Mouse (Mus musculus) gastrocnemius, adult 8-10 months (tissue): Measurements from ENCODE around the gene Cep128. TPM values are rescaled to one million over a fixed set of nuclear protein-coding genes. Genes with fewer than 3 reads are reported as not detected.

ENCODE experiments used
- DNase-seq, 2 experiments: peaks; one replicate each; pipeline ENCODE4 v3.0.0; 2022; ENCODE audit warnings: low spot score in 2 of 2
- total RNA-seq, 4 experiments: library from RNA; stranded (reverse); gene quantifications; 2 replicates each; pipeline ENCODE4 v1.2.4; 2022

Gene Cep128
- total RNA-seq, 4 experiments from 2014 or later: 0.51 to 1.1 (median 0.84) TPM

DNA sequence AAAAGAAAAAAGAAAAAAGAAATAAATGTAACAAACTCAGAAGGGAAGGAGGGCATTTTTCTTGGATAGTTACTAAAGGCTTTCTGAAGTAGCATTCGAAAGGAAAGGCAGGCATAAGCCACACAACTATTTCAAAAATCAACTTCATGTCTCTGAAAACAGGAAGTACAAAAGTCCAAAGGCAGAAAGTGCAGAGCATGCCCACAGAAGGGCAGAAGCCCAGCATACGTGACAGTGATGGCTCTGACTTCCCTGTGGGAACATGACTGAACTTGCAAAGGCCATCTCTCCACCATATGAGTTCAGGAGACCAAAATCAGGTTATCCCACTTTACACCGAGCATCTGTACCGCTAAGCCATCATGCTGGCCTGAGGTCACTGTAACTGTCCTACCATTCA lies 71.6 kb downstream of the Cep128 start:
- no peak for DNase-seq

DNA sequence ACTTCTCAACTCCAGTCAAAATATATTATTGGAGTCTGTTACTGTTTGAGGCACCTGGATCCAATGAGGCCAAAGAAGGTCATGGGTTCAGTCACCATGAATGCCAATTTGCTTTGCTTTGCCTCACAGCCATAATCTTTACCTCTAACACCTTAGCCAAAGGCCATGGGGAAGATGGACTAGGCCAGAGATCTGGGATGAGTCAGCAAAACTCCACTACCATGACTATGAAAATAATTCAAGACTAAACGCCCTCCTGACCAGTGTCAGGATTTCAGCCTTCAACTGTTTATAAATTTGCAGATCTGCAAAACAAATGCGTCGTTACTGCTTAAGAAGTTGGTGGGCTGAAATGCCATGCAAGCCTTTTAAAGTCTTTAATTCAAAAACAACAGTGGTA lies 76.5 kb downstream of the Cep128 start:
- DNase-seq: no peak

DNA sequence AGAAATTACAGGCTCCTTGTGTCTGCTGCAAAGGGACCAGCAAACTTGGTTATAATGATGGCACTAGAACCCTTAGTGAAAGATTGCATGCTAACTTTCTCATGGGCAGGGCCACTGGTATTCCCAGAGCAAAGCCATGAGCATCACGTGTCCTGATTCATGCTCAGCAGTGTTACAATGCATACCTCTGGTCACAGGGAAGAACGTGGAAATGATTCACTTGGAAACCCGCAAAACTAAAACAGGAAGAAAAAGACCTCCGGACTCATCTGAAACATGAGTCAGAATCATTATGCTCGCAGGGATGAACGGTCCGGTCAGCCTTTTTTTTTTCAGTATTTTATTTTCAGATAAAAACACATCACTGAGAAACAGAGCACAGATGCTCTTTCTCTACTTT lies 78.4 kb downstream of the Cep128 start:
- no peak for DNase-seq

DNA sequence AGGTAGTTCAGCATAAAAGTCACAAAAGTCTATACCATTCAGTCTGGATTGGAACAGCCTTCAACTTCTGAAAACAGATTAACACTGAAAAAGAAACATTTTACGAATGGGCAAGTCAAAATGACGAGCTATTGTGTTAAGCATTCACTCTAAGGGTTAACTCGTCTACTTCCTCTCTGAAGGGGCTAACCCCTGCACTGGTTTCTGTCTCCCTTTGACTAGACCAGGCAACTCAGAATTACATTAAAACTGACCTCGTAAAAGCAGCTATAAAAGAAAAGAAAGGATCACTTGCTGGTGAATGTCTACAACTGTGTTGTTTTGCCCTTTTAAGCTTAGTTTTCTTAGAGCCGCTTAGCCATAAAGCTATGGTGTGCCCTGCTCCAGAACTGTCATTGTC lies 79.2 kb downstream of the Cep128 start:
- no peak for DNase-seq

DNA sequence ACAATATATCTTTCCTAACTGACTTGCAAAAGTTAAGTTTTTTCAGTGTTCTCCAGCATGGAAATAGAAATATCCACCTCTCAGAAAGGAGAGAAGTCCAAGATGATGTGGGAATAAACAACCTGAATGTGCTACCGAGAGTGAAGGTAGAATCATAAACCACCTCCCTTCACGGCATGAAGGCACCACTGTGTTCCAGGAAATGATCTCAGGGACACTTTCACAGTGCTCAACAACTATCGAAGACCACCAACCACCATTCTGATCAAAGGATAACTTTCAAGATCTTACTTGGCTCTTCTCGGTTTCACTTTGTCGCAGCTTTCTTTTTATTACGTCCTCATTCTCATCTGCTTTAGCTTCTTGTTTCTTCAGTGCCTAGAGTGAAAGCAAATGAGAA lies 85.5 kb downstream of the Cep128 start:
- no peak for DNase-seq

DNA sequence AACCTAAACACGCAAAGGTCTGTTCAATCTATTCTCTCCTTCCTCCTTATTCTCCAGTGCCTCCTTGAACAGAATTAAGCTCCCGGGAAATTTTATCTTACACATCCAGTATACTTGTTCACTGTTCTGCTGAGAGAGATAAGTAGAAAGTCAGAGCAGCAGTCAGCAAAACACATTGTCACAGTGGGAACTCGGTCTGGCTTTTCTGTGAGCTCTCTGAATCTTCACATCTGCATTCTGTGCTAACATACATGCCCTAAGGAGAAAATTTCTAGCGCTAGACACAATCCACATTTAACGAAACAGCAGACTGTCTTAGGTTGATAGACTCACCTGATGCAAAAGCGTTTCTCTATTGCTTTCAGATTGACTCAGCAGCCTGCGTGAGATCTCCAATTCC lies 88.3 kb downstream of the Cep128 start:
- no peak for DNase-seq

DNA sequence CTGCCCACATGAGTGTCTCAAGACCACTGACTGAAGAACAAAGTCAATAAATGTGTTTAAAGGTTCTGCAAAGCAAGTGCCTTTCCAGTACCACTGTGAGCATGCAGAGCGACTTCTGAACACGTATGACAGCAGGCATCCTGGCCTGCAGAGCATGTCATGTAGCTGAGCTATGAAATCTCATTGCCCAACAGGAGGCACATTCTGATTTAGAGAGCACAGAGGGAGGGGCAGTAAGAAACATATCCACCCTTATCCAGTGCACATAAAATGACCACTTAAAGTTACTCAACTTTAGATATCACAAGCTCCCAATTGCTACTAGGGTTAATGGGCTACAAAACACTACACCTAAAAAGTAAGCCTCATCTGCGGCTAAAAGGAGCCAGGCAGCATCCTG lies 88.8 kb downstream of the Cep128 start:
- DNase-seq: no peak

DNA sequence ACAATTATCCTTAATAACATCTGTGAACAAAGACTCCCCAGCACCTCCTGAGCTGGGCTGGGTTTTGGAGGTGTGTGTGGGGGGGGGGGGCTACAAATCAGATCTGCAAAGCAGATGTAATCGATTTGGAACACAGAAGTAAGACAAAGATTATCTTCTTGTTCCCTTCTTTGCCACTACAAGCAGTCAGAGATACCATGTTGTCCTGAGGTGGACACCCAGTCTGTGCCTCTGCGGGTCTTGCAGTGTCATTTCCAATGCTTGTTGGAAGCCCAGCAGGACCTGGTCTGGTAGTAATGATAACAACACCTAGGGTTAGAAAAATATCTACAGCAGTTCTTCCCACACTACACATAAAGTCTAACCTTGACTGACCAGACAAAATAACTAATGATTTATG lies 110.3 kb downstream of the Cep128 start:
- DNase-seq: no peak

DNA sequence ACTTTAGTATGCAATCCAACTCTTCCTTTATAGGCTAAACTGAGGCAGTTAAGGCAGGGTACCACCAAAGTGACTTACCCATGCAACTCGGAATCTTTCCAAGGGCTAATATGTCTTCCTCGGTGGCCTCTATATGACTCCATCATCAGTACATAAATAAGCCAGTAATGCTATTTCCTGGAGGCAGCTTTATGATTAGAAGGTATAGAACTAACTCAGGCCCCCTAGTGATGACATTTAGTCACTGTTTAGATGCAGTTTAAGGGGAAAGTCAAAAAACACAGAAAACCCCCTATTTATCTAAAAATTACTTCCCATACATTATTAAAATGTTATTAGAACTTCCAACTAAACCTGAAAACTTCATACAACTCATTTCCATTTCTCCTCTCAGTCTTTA lies 114.6 kb downstream of the Cep128 start:
- no peak for DNase-seq

DNA sequence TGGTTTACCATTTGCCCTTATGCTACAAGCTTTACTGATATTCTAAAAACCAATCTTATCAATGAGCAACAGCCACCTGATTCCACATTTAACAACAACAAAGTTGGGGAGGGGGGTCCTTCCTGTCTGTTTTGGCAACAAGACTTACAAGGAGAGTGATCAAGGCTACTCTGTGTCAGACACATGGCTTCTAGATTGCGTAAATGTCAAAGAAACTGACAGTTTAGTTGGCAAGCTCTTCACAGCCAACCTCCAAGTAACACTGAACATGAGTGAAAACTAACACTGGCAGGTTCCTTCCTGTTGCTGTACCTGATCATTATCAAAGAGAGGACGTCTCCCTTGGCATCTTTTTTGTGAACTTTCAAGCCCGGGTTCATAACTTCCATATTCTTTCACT lies 115.2 kb downstream of the Cep128 start:
- DNase-seq: no peak

DNA sequence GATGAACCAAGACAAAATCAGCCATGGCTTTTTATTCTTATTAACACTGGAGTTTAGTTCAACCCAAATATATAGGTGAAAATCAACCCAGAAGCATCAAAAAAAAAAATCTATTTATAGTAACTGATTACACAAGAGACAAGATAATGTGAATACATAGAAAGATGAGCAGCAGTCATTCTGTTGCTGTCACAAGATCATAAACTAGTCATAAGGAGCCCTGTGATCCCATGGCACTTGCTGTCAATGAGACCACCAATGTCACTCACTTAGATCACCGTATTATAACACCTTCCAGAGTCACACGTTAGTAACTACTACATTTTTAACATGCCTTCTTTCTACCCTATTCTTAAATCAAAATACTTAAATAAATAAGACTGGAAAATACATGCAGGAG lies 118.2 kb downstream of the Cep128 start:
- no peak for DNase-seq

DNA sequence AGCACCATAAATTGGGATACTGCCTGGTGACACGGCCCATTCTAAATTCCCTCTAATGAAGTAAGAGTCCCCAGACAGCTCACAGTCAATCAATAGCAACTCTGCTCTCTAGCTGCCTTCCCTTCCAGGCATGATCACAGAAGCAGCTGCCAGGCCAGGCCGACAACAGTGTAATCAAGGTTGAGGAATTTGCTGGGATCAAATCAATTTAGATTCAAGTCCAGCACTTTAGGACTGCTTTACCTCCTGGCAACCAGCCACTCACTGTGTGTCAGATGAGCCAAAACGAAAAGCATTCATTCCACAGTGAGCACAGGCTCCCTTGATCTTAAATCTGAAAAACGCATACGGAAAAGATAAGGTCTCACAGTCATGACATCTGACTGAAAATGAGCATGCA lies 118.7 kb downstream of the Cep128 start:
- no peak for DNase-seq

DNA sequence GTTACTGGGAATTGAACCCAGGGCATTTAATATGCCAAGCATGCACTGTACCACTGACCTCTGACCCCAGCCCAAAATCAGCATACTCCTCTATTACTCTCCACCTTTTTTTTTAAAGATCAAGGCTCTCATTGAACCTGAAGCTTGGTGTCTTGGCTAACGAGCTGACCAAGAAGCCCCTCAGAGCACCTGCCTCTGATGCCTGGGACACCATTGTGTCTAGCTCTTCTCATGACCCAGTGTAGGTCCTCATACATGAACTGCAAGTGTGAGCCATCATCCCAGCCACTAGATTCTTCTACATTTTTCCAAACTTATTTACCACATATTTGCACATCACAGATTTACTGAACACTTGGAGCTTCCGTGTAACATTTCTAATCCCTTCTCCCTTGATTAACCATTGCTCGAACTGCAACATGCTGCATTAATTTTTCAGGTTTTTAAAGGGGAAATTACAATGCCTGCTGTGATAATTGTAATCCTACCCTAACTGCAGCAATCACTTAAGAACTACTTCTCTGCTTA lies 119.3 kb downstream of the Cep128 start:
- DNase-seq: no peak

DNA sequence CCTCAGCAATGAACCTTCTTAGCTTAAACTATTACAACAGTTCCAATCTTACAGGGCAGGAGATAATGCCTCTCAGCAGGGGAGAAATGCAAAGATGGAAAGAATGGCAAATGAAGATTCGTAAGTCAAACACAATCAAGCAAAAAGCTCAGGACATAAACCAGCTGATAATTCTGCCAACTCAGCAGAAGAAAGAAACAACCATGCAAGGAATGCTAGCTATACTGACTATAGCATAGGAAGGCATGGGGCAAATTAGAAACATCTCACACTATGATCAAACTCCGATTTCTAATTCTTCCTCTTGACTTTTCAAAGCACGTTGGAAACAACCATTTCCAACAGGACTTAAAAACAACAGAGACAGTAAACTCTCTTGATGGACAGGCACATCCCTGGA lies 120.5 kb downstream of the Cep128 start:
- no peak for DNase-seq

DNA sequence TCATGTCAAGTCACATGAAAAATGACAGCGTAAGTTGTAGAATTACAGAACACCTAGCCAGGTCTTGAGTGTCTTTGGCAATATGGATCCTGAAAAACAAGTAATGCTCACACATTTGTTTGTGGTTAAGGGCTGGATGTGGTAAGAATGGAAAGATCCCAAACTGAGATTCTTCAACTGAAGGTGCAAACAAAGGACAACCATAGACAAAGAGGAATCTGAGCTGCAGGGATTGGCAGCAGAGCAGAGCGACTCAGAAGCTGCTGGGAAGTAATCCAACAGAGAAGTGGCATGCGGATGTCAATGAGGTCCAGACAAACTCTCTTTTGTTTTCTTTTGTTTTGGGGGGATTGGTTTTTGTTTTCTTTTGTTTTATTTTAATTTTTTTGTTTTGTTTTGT lies 121.4 kb downstream of the Cep128 start:
- DNase-seq: no peak

DNA sequence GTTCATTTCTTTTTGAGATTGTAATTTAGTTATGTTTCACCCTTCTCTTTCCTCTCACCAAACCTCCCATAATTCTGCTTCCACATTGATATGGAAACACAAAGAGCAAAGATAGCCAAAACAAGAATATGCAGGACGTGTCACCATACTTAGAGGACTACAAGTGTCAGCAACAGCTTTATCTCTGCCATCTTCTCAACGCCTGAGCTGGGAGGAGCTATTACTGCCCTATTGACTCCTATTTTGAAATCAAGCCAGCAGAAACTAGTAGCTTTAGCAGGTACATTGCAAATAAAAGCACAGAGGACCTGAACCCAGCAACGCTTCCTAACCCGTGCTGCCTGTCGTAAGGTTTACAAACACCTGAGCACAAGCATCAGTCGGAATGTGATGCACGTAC lies 127.9 kb downstream of the Cep128 start:
- no peak for DNase-seq

DNA sequence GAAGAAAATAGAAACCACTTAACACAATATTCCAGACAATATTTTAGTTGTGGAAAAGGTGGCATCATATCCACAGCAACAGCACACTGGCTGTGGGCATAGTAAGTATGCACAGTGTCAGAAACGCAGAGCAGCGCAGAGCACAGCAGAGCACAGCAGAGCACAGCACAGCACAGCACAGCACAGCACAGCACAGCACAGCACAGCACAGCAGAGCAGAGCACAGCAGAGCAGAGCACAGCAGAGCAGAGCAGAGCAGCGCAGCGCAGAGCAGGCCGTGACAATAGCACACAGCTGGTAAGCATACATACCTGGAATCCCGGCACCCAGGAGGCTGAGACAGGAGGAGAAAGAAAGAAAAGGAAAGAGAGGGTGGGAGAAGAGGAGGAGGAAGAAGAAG lies 129.4 kb downstream of the Cep128 start:
- no peak for DNase-seq

DNA sequence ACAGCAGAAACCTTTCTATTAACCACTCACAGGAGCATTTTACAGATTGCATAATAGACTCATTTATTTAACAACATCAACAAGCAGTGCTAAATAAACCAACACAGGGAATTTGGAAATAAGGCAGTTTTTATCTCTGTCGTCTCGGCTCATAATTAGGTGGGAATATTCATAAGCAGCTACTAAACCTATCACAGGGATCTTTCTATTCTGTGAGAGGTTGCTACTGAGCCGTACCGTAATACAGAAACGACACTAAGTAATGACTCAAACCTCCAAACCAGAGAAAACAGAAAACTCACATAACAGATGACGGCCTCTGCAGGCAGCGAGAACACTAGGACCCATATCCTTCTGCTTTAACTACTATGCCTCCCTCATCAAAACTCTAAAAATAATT lies 163.6 kb downstream of the Cep128 start:
- DNase-seq: no peak

DNA sequence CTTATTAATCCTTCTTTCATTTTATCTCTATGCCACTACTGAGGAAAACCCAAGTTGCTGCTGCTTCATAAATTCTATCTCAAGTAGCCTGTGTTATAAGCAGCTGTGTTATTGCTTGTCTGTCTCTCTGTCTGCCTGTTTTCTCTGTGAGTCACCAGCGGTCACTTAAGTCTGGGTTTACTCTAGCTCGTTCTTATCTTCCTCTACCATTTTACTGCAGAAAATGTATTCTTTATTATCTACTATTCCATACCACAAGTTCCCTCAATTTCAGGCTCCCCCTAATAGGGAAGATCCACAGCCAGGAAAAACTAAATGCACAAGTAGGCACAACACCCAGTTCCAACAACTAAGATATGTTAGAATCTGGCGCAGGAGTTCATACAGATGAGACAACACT lies 178.7 kb downstream of the Cep128 start:
- no peak for DNase-seq

DNA sequence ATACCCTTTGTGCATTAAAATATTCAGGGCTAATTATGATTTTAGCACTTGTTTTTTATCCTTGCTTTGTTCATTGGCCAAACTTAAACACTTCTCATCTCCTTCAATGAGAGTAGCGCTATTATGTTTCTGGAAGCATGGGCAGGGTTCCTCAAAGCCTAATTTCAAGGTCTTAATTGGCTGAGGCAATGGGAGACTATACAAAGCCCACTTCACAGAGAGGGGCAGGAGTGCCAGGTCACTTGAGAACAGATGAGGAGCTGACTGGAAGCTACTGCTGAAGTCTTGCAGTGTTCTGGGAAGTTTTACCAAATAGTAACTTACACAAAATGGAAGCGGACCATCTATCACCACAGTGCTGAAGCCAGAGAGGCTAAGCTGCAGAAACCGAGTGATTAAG lies 179.9 kb downstream of the Cep128 start:
- DNase-seq: no peak

DNA sequence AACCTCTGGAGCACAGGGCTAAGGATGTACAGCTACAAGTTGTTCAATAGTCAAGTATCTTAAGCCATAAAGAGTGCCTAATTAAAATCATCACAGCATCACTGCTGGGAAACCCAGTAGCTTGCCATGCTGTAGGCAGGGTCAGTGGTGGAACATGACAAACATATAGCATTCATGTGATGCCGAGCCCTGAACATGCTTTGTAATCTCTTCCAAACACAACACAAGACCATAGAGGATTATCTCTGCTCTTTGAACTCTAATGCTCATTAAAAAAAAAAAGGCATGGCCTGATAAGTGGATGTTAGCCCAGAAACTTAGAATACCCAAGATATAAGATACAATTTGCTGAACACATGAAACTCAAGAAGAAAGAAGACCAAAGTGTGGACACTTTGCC lies 181.7 kb downstream of the Cep128 start:
- DNase-seq: no peak

DNA sequence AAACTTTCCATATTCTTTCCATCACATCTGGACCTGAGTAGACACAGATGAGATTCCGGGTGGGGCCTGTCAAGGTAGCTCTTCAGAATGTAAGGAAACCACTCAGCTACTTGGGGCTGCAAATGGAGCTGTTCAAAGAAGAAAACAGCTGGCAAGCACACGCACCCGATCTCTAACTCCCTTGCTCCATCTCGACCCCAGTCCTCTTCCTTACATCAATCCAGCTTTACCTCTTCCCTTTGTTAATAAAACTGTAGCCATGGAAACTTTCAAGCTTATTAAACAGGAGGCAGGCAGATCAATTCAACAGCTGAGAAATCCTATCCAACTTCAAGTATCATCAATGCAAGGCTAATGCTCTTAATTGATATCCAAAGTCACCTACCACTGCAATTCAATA lies 195.1 kb downstream of the Cep128 start:
- no peak for DNase-seq

DNA sequence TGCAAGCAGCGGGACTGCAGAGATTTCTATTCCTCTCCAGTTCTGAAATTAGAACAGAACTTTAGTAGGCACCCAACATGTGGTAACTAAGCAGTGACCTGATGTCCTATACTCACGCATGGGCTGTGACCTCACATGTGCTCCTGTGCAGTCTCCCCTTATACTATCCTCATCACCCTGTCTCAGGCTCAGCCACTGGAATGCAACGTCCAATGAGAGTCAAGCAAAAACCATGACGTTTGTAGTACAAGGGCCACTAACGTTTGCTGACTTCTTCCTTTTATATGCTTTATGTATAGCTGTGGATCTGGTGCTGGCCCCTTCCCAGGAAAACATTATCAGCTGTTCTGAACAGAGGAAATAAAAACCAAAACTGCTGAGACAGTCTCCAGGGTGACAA lies 198.6 kb downstream of the Cep128 start:
- no peak for DNase-seq

DNA sequence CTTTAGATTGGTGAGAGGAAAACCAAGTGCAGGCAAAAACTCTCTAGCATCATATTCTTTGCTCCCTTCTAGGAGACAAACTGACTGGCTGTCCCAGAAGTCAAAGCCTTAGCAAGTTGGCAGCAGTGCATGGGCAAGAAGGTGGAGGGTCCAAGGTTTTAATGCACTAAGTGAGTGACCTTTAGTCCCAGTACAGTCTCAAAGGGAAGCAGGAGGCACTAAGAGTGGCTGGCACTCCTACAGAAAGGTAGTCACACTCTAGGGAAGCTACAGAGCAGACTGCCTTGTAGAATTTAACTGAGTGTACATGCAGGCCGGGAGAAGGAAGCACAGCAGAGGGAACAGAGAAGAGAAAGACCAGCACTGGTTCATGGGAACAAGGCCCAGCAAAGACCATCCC lies 199.6 kb downstream of the Cep128 start:
- no peak for DNase-seq

DNA sequence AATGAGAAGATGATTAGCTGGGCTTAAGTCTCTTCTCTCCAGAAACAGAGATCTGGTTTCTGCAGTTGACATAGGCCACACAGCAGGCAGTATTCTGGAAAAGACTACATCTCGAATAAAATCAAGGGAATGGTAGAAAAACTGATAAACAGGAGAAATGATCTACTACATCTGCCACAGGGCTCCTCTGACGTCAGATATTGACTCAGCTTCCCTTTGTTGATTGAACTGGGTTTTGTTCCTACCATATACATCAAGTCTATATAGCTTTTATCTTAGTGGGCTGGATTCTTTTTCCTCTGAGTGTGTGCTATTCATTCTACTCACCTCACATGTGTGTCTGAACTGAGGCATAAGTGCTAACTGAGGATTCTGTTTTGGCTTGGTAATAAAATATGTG lies 200.3 kb downstream of the Cep128 start:
- DNase-seq: no peak
